Mouse (Mus musculus) testis, postnatal 14 days (tissue): ENCODE data around the gene Sult2b1.
A peak's percentile ranks its signal among the peaks of the same experiment; 100 is the strongest.

ENCODE experiments used
- DNase-seq: peaks from one replicate; pipeline ENCODE4 v3.0.0; 2021; ENCODE audit warnings: low spot score

Sult2b1 gene

DNA sequence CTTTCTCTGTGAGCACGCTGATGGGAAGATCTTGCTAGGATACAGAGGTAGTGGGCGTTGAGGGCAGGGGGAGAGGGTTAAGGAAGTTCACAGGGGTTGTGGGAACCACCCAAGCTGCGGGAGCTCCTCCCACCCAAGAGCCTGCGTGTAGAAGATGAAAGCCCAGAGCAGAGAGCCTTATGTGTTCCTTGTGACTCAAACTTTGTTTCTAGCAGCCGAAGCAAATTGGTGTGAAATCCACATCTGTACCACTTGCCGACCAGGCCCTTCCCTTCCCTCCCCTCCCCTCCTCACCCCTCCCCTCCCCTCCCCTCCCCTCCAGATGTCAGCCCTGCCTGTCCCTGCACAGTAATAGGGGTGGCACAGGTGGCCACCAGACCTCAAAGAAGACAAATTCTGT is 89.4 kb downstream of the Sult2b1 start:
- DNase-seq, result no peak

DNA sequence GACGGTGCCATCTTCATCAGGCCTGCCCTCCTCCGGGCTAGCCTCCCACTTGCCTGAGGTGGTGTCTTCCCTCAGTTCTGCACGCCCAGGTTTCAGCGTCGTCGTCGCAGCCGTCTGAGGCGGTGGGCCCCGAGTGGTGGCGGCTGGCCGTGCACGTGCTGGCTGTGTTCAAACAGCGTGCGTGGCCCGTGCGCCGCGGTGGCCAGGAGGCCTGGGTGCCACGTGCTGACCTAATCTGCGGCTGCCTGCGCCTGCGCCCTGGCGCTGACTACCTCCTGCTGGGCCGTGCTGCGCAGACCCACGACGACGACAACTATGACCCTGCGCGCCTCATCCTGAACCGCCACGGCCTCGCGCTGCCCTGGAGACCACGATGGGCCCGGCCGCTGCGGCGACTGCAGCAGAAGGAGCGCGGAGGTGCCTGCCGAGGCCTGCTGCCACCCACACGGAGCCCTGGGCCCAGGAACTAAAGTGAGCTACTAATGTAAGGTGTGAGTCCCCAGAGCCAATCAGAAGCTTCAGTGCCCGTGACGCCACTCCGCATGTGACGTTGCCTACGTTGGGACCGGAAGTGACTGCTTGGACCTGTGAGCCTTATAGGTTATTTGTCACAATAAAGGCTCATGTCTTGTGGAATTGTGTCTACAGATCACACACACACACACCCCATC is 90.4 kb downstream of the Sult2b1 start, which contains the start of gene Sec1:
Gene Sec1, minus strand, starts transcription at position 482 of the 671 bp plus-strand sequence.
- peak; percentile 86 for DNase-seq

DNA sequence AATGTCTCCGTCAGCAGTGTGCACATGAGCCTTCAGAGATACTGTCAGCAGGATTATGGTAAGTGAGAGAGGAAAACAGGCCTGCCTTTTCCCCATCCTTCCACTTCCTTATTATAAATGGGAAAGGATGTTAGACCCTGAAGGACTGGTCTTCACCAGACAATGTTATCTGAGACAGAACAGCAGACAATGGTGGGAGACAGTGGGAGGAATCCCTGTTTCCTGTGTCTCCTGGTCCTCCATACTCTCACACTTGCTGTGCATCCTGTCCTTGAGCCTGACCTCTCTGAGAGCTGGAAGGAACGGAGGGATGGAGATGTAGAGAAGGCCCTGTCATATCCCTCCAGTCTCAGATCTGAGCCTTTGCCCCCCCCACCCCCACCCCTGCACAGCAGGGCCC is 92.1 kb downstream of the Sult2b1 start:
- DNase-seq, result no peak

DNA sequence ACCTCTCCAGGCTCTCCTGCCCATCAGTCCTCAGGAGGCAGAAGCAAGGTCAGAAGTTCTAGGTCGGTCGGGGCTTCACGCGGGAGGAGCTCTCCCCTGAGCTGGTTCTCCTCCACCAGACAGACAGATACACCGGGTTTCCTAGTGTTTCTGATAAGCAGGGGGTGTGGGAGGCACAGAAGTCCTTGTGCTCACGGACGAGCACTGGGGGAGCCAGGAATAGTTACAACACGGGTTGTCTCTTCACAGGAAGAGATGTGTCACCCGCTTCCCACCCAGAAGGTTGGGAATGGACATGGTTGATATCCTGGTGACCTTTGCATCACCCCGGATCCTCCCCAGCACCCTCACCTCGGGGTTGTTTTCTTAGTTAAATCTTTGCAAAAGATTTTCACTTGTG is 94.7 kb downstream of the Sult2b1 start:
- peak; percentile 76 for DNase-seq

GRCm38 (mm10) chr7:45689099-45689498 is 95.4 kb downstream of the Sult2b1 start:
- DNase-seq, result no peak

DNA sequence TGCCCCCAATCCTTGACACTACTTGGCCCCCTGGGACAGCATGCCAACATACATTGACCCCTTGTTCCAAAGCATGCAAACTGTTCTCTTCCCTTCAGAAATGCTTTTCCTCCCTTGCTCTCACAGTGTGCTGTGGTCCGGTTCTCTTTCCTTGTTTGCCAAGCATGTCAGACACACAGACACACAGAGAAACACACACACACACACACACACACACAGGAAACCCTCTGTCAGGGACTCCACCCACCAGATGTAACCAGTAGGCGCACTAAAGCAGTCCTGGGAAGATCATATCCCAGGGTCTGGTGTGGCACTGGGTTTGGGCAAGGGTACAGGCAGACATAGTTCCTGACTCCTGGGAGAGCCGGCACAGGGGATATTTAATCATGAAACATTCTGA is 97.6 kb downstream of the Sult2b1 start:
- no peak for DNase-seq

DNA sequence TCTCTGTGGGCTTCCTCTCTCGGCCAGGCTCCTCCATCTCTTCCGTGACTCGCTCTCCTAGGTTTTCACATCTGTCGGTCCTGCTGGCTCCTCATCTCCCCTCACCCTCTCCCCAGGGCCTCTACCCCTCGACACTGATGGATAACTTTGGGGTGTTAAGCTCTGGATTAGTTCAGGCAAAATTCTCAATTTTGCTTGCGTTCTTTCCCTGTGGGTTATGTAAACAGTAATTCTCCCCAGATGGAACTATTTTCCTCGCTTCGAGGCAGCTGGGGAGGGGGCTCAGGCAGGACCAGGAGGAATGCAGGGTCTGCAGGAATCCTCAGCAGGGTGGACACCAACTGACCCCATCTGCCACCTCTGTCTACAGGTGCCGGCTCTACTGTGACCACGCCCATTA is 98.7 kb downstream of the Sult2b1 start:
- no peak for DNase-seq

GRCm38 (mm10) chr7:45683396-45684050 is 100.9 kb downstream of the Sult2b1 start, which contains the start of gene Ntn5:
Gene Ntn5, plus strand, starts transcription at chr7:45684022.
- DNase-seq, result no peak

- DNase-seq, result peak; percentile 75
These were observed 102.0 kb downstream of the Sult2b1 start for GRCm38 (mm10) chr7:45682144-45683126.

GRCm38 (mm10) chr7:45681046-45681736 is 103.3 kb downstream of the Sult2b1 start:
- DNase-seq, result no peak
